Mouse (Mus musculus) stomach, embryonic 15.5 days (tissue): ENCODE measurements around the gene Adcy6. TPM values are rescaled to one million over a fixed set of nuclear protein-coding genes. Genes with fewer than 3 reads are reported as not detected.
A peak's percentile ranks its signal among the peaks of the same experiment; 100 is the strongest.

Experiments used
- ATAC-seq: fragments of 200-750 bp; cut with Nextera tagmentation; 2 replicates; pipeline ENCODE4 v1.8.0; 2017; ENCODE audit warnings: low read depth, moderate number of reproducible peaks, moderate TSS enrichment; ENCODE audit not compliant: insufficient read depth, low FRiP score
- H3K27ac ChIP-seq: fragments of 300-500 bp; sonication (generic); 2 replicates; pipeline ENCODE4 v1.5.1; 2015; ENCODE audit warnings: mild to moderate bottlenecking, inconsistent platforms
- H3K27me3 ChIP-seq: fragments of 300-500 bp; sonication (generic); replicated peaks from 2 replicates; pipeline ENCODE4 v1.6.1; 2015; ENCODE audit warnings: inconsistent platforms
- H3K36me3 ChIP-seq: fragments of 300-500 bp; sonication (generic); 2 replicates; pipeline ENCODE4 v1.6.1; 2015; ENCODE audit warnings: inconsistent platforms
- H3K4me1 ChIP-seq: fragments of 300-500 bp; sonication (generic); 2 replicates; pipeline ENCODE4 v1.6.1; 2015; ENCODE audit warnings: inconsistent platforms
- H3K4me2 ChIP-seq: fragments of 300-500 bp; sonication (generic); 2 replicates; pipeline ENCODE4 v1.6.1; 2015; ENCODE audit warnings: mild to moderate bottlenecking, inconsistent platforms
- H3K4me3 ChIP-seq: fragments of 300-500 bp; sonication (generic); replicated peaks from 2 replicates; pipeline ENCODE4 v1.5.1; 2015; ENCODE audit warnings: inconsistent platforms
- H3K9ac ChIP-seq: fragments of 300-500 bp; sonication (generic); 2 replicates; pipeline ENCODE4 v1.6.1; 2015; ENCODE audit warnings: inconsistent platforms
- H3K9me3 ChIP-seq: fragments of 300-500 bp; sonication (generic); 2 replicates; pipeline ENCODE4 v1.6.1; 2016; ENCODE audit warnings: inconsistent platforms
- WGBS: fragments of 180-500 bp; shearing (Covaris S2); methylation state at CpG from one replicate; pipeline ENCODE4 v1.1.7; 2015; 5-methylcytosine and 5-hydroxymethylcytosine counted together
- polyA plus RNA-seq: library from polyadenylated mRNA; unstranded; fragments of >200 nt; fragmentation: Nextera tagmentation; extraction: Ambion mirVana; gene quantifications from 2 replicates; pipeline ENCODE4 v1.2.1, GENCODE M21; 2015

Gene Adcy6
- polyA plus RNA-seq, 1 experiment from 2014 or later = 21.9 TPM

GRCm38 (mm10) chr15:98636517-98636916 is 26.6 kb upstream of the Adcy6 start:
- no peak overlapping the region for H3K9ac ChIP-seq
- H3K27me3 ChIP-seq = peaks cover 11% of the 10 kb centered on the region
- no peak overlapping the region for H3K27ac ChIP-seq
- H3K4me1 ChIP-seq = peaks cover 38% of the 10 kb centered on the region
- no peak overlapping the region for H3K4me3 ChIP-seq
- no peak for ATAC-seq
- 0 out of 2 replicates have a peak, but pooled peaks cover 8% of the 10 kb centered on the region for H3K36me3 ChIP-seq
- peak overlapping the region; percentile 94; the same call in 1 of the 2 replicates for H3K4me2 ChIP-seq
- H3K9me3 ChIP-seq = no peaks in the 10 kb centered on the region
- 46% methylated on average over 5 of the region's 5 CpGs for WGBS

- peak overlapping the region; percentile 94 for H3K4me2 ChIP-seq
- no peak overlapping the region for H3K27ac ChIP-seq
- WGBS = 6% methylated on average over 21 of the region's 21 CpGs
- H3K27me3 ChIP-seq = peaks cover 17% of the 10 kb centered on the region
- 0 out of 2 replicates have a peak, but pooled peaks cover 4% of the 10 kb centered on the region for H3K36me3 ChIP-seq
- peak overlapping the region; percentile 89 for H3K4me3 ChIP-seq
- H3K9ac ChIP-seq = peak overlapping the region; percentile 60; the same call in 1 of the 2 replicates
- H3K4me1 ChIP-seq = peaks cover 48% of the 10 kb centered on the region
- ATAC-seq = no peak
- no peaks in the 10 kb centered on the region for H3K9me3 ChIP-seq
These were observed 25.5 kb upstream of the Adcy6 start for GRCm38 (mm10) chr15:98635291-98635841.

- peak overlapping the region; percentile 94 for H3K4me2 ChIP-seq
- H3K4me3 ChIP-seq = peak overlapping the region; percentile 89
- peak overlapping the region; percentile 77 for H3K27ac ChIP-seq
- H3K9ac ChIP-seq = peak overlapping the region; percentile 60
- no peaks in the 10 kb centered on the region for H3K9me3 ChIP-seq
- H3K27me3 ChIP-seq = peaks cover 22% of the 10 kb centered on the region
- H3K4me1 ChIP-seq = peaks cover 48% of the 10 kb centered on the region
- ATAC-seq = peak; percentile 51
- WGBS = under 1% methylated on average over 56 of the region's 65 CpGs
- no peaks in the 10 kb centered on the region for H3K36me3 ChIP-seq
These were observed 24.7 kb upstream of the Adcy6 start for GRCm38 (mm10) chr15:98634541-98635081.

- no peaks in the 10 kb centered on the region for H3K36me3 ChIP-seq
- peaks cover 54% of the 10 kb centered on the region for H3K4me1 ChIP-seq
- H3K4me2 ChIP-seq = peak overlapping the region; percentile 94
- H3K4me3 ChIP-seq = peak overlapping the region; percentile 89
- peaks cover 22% of the 10 kb centered on the region for H3K27me3 ChIP-seq
- peak overlapping the region; percentile 77; the same call in 1 of the 2 replicates for H3K27ac ChIP-seq
- no peaks in the 10 kb centered on the region for H3K9me3 ChIP-seq
- H3K9ac ChIP-seq = peak overlapping the region; percentile 60
- ATAC-seq = no peak
- WGBS = 3% methylated on average over 24 of the region's 25 CpGs
These were observed 24.1 kb upstream of the Adcy6 start for GRCm38 (mm10) chr15:98633822-98634470.

- H3K27me3 ChIP-seq = peaks cover 22% of the 10 kb centered on the region
- no peaks in the 10 kb centered on the region for H3K36me3 ChIP-seq
- H3K27ac ChIP-seq = no peak overlapping the region; the same call in 1 of the 2 replicates
- 5% methylated on average over 4 of the region's 4 CpGs for whole genome bisulfite sequencing
- peak overlapping the region; percentile 89 for H3K4me3 ChIP-seq
- H3K4me1 ChIP-seq = peaks cover 62% of the 10 kb centered on the region
- no peak overlapping the region for H3K9ac ChIP-seq
- H3K4me2 ChIP-seq = peak overlapping the region; percentile 94
- no peak for ATAC-seq
- no peaks in the 10 kb centered on the region for H3K9me3 ChIP-seq
These were observed 23.0 kb upstream of the Adcy6 start for GRCm38 (mm10) chr15:98632921-98633320.

- H3K4me1 ChIP-seq = peaks cover 62% of the 10 kb centered on the region
- WGBS = under 1% methylated on average over 25 of the region's 25 CpGs
- no peaks in the 10 kb centered on the region for H3K9me3 ChIP-seq
- H3K27me3 ChIP-seq = peaks cover 22% of the 10 kb centered on the region
- peak; percentile 78 for ATAC-seq
- no peaks in the 10 kb centered on the region for H3K36me3 ChIP-seq
- peak overlapping the region; percentile 89 for H3K4me3 ChIP-seq
- H3K27ac ChIP-seq = peak overlapping the region; percentile 64
- peak overlapping the region; percentile 65; the same call in 1 of the 2 replicates for H3K9ac ChIP-seq
- peak overlapping the region; percentile 94 for H3K4me2 ChIP-seq
These were observed 22.4 kb upstream of the Adcy6 start for GRCm38 (mm10) chr15:98632107-98632744.

- Histone ChIP-seq H3K4me3 (peak overlapping the region; percentile 89), H3K4me2 (peak overlapping the region; percentile 94), H3K36me3 (no peaks in the 10 kb centered on the region), H3K9ac (no peak overlapping the region), H3K9me3 (no peaks in the 10 kb centered on the region), H3K4me1 (peaks cover 61% of the 10 kb centered on the region), H3K27me3 (peaks cover 22% of the 10 kb centered on the region), H3K27ac (peak overlapping the region; percentile 64)
- no peak; the same call in 1 of the 2 replicates for ATAC-seq
- WGBS = 2% methylated on average over 18 of the region's 18 CpGs
These were observed 21.6 kb upstream of the Adcy6 start for GRCm38 (mm10) chr15:98631493-98631892.

- H3K4me2 ChIP-seq = peak within 1 kb of the TSS; percentile 94
- H3K36me3 ChIP-seq = no peaks in the 10 kb centered on the region
- ATAC-seq = no peak
- H3K4me3 ChIP-seq = peak within 1 kb of the TSS; percentile 89
- no peak within 1 kb of the TSS for H3K9ac ChIP-seq
- 45% methylated on average over 4 of the region's 4 CpGs for WGBS
- H3K27ac ChIP-seq = peak within 1 kb of the TSS; percentile 64
- peaks cover 22% of the 10 kb centered on the region for H3K27me3 ChIP-seq
- H3K9me3 ChIP-seq = no peaks in the 10 kb centered on the region
- peaks cover 55% of the 10 kb centered on the region for H3K4me1 ChIP-seq
These were observed 20.7 kb upstream of the Adcy6 start, which contains the start of gene Cacnb3 for GRCm38 (mm10) chr15:98630540-98630939. Gene Cacnb3, plus strand, starts transcription at chr15:98630840.

GRCm38 (mm10) chr15:98629464-98629863 is 19.6 kb upstream of the Adcy6 start:
- Histone ChIP-seq H3K4me1 (peaks cover 55% of the 10 kb centered on the region), H3K36me3 (no peaks in the 10 kb centered on the region), H3K9ac (no peak overlapping the region), H3K4me3 (no peak overlapping the region), H3K4me2 (no peak overlapping the region), H3K27me3 (peaks cover 22% of the 10 kb centered on the region), H3K27ac (0 out of 2 replicates have a peak overlapping the region, but pooled peaks have one; percentile 42), H3K9me3 (no peaks in the 10 kb centered on the region)
- no peak for ATAC-seq
- 47% methylated on average over 6 of the region's 6 CpGs for whole genome bisulfite sequencing

- Histone ChIP-seq H3K9ac (no peak overlapping the region), H3K4me2 (peak overlapping the region; percentile 49), H3K4me1 (peaks cover 50% of the 10 kb centered on the region), H3K4me3 (peak overlapping the region; percentile 8), H3K27ac (peak overlapping the region; percentile 42; the same call in 1 of the 2 replicates), H3K27me3 (peaks cover 18% of the 10 kb centered on the region), H3K9me3 (no peaks in the 10 kb centered on the region), H3K36me3 (no peaks in the 10 kb centered on the region)
- WGBS = 9% methylated on average over 20 of the region's 20 CpGs
- no peak for ATAC-seq
These were observed 18.8 kb upstream of the Adcy6 start for GRCm38 (mm10) chr15:98628589-98629254.

GRCm38 (mm10) chr15:98626487-98627212 is 16.8 kb upstream of the Adcy6 start:
- Histone ChIP-seq H3K27me3 (0 out of 2 replicates have a peak, but pooled peaks cover 11% of the 10 kb centered on the region), H3K9ac (no peak overlapping the region), H3K36me3 (no peaks in the 10 kb centered on the region), H3K27ac (no peak overlapping the region), H3K9me3 (no peaks in the 10 kb centered on the region), H3K4me2 (no peak overlapping the region), H3K4me3 (no peak overlapping the region), H3K4me1 (peaks cover 30% of the 10 kb centered on the region)
- no peak for ATAC-seq
- WGBS = 78% methylated on average over 7 of the region's 7 CpGs
